Mouse (Mus musculus) neutrophil, adult 83 days (primary cell): ENCODE measurements around the gene Sprr2e. TPM values are rescaled to one million over a fixed set of nuclear protein-coding genes. Genes with fewer than 3 reads are reported as not detected.

Experiments
- total RNA-seq, 2 experiments: library from RNA; stranded (reverse); gene quantifications; one replicate each; pipeline ENCODE4 v1.2.4; 2023

The Sprr2e gene
- not detected for total RNA-seq

DNA sequence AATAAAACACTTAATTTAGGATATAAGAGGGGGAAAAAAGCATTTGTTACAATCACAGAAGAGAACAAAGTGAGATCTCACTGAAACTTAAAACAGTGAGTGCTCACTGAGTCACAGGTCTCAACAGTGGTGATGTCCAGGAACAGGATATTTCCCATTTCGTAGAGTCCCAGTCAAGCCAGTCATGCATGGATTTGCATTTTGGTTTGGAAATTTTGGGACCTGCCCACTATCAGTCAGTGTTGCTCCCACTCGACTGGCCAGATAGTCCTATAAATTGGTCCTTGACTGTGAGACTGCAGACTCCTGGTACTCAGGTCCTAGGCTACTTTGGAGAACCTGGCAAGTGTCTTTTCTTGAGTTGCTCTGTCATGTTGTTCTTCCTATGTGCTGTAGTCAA lies at the start of gene Sprr2e:
TSS of gene Sprr2e (plus strand) at position 301 of the 400 bp plus-strand sequence.

DNA sequence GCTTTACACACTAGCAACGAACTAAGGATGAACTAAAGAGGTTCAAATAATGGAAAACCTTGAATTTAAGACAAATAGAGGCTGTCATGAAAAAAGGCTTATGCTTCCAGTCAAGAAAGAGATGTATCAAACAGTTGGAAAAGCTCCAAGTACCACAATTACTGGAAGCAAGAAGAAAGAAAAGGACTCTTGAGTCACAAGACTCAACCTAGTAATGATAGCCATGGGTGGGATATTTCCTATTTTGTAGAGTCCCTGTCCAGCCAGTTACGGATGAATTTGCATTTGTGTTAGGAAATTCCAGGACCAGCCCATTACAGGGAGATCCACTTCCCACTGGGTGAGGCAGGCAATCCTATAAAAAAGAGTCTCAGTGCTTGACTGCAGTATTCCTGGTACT lies 35.6 kb upstream of the Sprr2e start, which contains the start of gene Sprr2b:
TSS of gene Sprr2b (plus strand) at position 301 of the 400 bp plus-strand sequence.

DNA sequence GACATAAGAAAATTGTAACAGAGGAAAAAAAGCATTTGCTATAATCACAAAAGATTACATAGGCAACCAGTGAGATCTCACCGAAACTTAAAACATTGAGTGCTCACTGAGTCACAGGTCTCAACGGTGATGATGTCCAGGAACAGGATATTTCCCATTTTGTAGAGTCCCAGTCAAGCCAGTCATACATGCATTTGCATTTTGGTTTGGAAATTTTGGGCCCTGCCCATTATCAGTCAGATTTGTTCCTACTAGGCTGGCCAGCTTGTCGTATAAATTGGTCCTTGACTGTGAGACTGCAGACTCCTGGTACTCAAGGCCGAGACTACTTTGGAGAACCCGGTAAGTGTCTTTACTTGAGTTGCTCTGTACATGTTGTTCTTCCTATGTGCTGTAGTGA lies 13.1 kb upstream of the Sprr2e start, which contains the start of gene Sprr2d:
TSS of gene Sprr2d (plus strand) at position 301 of the 400 bp plus-strand sequence.

DNA sequence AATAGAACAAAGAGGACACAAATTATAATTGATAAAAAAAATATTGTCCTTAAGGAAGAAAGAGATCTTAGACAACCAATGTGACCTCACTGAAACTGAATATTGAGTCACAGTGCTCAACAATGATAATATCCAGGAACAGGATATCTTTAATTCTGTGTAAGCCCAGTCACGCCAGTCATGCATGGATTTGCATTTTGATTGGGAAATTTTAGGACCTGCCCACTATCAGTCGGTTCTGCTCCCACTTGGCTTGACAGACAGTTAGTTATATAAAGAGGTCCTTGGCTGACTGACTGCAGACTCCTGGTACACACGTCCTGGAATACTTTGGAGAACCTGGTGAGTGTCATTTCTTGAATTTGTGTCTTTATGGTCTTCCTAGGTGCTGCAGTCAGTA lies 12.9 kb downstream of the Sprr2e start, which contains the start of gene Sprr2f:
TSS of gene Sprr2f (plus strand) at position 301 of the 400 bp plus-strand sequence.

DNA sequence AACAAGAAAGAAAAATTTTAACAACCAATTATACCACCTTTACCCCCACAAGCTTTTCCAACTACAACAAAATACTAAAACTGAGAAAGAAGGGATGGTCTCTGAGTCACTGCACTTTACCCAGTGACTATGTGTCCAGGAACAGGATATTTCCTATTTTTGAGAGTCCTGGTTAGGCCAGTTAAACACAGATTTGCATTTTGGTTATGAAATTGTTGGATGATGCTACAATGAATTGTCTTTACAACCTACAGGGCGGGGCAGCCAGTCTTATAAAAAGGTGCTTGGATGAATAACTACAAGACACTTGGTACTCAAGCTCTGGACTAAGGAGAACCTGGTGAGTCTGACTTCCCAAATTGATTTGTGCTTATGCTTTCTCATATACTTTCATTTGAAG lies 33.4 kb downstream of the Sprr2e start, which contains the start of gene Sprr2h:
TSS of gene Sprr2h (plus strand) at position 301 of the 400 bp plus-strand sequence.

Other genes starting within 250 kb of the Sprr2e start
- not detected for gene Prr9, start 228.2 kb upstream of the Sprr2e start, total RNA-seq
- gene Lelp1, start 209.4 kb upstream of the Sprr2e start, total RNA-seq: not detected
- not detected for gene Sprr2a1, start 136.3 kb upstream of the Sprr2e start, total RNA-seq
- gene Sprr2a2, start 136.2 kb upstream of the Sprr2e start, total RNA-seq: not detected
- not detected for gene Sprr2a3, start 66.7 kb upstream of the Sprr2e start, total RNA-seq
- not detected for gene Sprr2b, start 35.5 kb upstream of the Sprr2e start, total RNA-seq
- not detected for gene Sprr2d, start 13.0 kb upstream of the Sprr2e start, total RNA-seq
- not detected for gene Sprr2f, start 13.0 kb downstream of the Sprr2e start, total RNA-seq
- gene Sprr2h, start 33.5 kb downstream of the Sprr2e start, total RNA-seq: not detected
- gene Sprr2i, start 55.8 kb downstream of the Sprr2e start, total RNA-seq: not detected
- gene Sprr2j-ps, start 65.9 kb downstream of the Sprr2e start, total RNA-seq: not detected
- gene Gm9774, start 77.3 kb downstream of the Sprr2e start, total RNA-seq: 1 to 10 TPM in 1 of 2 experiments, under 1 TPM in 1; 0.53 to 1.4 TPM
- not detected for gene Sprr2k, start 80.4 kb downstream of the Sprr2e start, total RNA-seq
- not detected for gene Sprr1b, start 86.6 kb downstream of the Sprr2e start, total RNA-seq
- gene Sprr3, start 106.6 kb downstream of the Sprr2e start, total RNA-seq: not detected
- not detected for gene Sprr1a, start 133.8 kb downstream of the Sprr2e start, total RNA-seq
- not detected for gene Sprr4, start 148.3 kb downstream of the Sprr2e start, total RNA-seq
- gene 2310046K23Rik, start 182.4 kb downstream of the Sprr2e start, total RNA-seq: not detected
- gene Ivl, start 221.6 kb downstream of the Sprr2e start, total RNA-seq: not detected
- gene Smcp, start 236.9 kb downstream of the Sprr2e start, total RNA-seq: not detected